Mouse (Mus musculus): ENCODE measurements around the gene Kalrn. TPM values are rescaled to one million over a fixed set of nuclear protein-coding genes. Genes with fewer than 3 reads are reported as not detected.

Kalrn gene
- polyA plus RNA-seq, 1 experiment from 2014 or later: 22.8 TPM

DNA sequence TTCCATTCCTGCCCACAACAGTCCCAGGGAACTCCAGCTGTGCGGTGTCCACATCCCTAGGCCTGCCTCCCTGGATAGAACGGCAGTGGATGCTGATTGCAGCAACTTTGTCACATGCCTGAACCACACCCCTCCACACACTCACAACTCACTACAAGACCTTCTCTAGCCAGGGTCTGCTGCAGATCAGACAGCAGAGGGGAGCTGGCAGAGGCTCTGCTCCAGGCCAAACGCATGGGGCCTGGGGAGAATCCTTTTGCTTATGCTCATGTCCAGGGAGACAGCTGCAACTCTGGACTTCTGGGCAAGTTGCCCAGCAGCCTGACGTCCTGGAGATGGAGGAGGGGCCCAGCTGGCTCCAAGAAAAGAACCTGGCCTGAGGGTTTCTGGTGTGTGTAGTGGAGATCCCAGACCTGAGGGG is 132.3 kb downstream of the Kalrn start:
- peak; percentile 89 for DNase-seq (ENCODE audit: low spot score)
- peaks cover 33% of the 10 kb centered on the region for H3K4me1 ChIP-seq
- no peaks in the 10 kb centered on the region for H3K9me3 ChIP-seq
- H3K4me3 ChIP-seq: no peak overlapping the region
- WGBS: 30% methylated on average over 4 of the region's 4 CpGs
- H3K36me3 ChIP-seq: no peaks in the 10 kb centered on the region
- no peaks in the 10 kb centered on the region for H3K27me3 ChIP-seq (ENCODE audit: insufficient read depth, poor library complexity, severe bottlenecking)
- H3K27ac ChIP-seq: peak overlapping the region; percentile 49; the same call in 1 of the 2 replicates

DNA sequence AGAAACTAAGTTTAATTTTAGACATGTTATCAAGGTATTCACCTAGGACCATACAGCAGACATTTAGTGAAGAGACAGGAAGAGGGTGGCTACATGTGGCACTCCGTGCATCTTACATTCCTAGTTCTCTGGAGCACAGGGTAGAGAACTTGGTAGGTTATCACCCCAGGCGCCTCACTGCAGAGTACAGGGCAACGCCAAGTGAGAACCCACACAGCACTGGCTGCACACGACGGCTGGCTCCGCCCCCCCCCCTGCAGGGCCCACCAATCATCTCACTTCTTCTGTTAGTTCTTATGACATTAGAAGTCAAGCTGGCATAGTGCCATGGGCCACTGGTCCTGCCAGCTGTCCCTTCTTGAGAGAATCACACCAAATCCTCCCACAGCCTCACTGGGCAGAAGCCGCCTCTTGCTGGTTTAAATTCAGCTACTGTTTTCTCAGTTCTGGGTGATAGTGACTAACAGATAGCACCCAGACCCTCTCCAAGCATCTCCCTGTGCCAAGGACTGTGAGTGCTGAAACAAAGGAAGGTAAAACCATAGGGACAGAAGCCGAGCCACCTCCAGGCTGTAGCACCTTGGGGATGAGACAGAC is 133.2 kb downstream of the Kalrn start:
- Histone ChIP-seq H3K9me3 (no peaks in the 10 kb centered on the region), H3K4me1 (peaks cover 33% of the 10 kb centered on the region), H3K4me3 (no peak overlapping the region), H3K27ac (peak overlapping the region; percentile 49; the same call in 1 of the 2 replicates), H3K27me3 (ENCODE audit: insufficient read depth, poor library complexity, severe bottlenecking) (no peaks in the 10 kb centered on the region), H3K36me3 (no peaks in the 10 kb centered on the region)
- DNase-seq (ENCODE audit: low spot score): no peak
- 77% methylated on average over 8 of the region's 8 CpGs for whole genome bisulfite sequencing

DNA sequence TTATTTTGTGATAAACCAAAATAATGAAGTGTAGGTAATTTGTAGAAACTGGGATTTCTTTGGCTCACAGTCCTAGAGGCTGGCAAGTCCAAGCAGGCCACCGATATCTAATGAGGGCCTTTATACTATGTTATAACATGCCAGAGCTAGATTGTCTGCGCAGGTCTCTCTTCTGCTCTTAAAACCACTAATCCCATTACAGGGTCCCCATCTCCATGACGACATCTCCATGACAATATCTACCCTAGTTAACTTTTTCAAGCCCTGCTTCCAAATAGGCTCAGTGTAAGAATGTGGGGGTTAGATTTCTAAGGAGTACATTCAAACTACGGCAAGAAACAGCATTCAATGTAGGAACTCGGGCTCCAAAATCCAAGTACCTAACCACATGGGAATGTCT is 143.2 kb downstream of the Kalrn start:
- Histone ChIP-seq H3K4me1 (peaks cover 17% of the 10 kb centered on the region), H3K36me3 (no peaks in the 10 kb centered on the region), H3K4me3 (no peak overlapping the region), H3K9me3 (no peaks in the 10 kb centered on the region), H3K27ac (no peak overlapping the region), H3K27me3 (ENCODE audit: insufficient read depth, poor library complexity, severe bottlenecking) (no peaks in the 10 kb centered on the region)
- WGBS: 82% methylated on average over 5 of the region's 5 CpGs
- DNase-seq (ENCODE audit: low spot score): no peak

DNA sequence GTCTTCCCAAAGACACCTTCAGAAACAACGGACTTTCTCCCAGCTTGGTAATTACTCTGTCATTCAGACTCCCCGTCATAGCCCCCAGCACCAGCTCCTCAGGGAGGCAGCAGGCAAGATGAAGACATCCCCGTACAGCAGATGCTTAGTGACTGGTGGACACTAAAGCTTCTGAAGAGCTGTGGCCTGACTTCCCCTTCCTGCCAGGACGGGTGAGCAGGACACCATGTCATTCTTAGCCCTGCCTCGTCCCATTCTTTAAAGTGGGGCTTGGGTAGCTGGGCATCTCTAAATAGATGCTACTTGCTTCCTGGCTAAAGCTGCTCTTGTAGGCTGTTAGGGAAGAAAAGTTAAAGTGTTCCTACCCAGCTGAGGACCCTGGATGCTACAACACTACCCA is 145.7 kb downstream of the Kalrn start:
- DNase-seq (ENCODE audit: low spot score): no peak
- Histone ChIP-seq H3K4me1 (peaks cover 22% of the 10 kb centered on the region), H3K27ac (no peak overlapping the region), H3K36me3 (no peaks in the 10 kb centered on the region), H3K9me3 (no peaks in the 10 kb centered on the region), H3K4me3 (no peak overlapping the region), H3K27me3 (ENCODE audit: insufficient read depth, poor library complexity, severe bottlenecking) (no peaks in the 10 kb centered on the region)
- WGBS: 72% methylated on average over 5 of the region's 5 CpGs

DNA sequence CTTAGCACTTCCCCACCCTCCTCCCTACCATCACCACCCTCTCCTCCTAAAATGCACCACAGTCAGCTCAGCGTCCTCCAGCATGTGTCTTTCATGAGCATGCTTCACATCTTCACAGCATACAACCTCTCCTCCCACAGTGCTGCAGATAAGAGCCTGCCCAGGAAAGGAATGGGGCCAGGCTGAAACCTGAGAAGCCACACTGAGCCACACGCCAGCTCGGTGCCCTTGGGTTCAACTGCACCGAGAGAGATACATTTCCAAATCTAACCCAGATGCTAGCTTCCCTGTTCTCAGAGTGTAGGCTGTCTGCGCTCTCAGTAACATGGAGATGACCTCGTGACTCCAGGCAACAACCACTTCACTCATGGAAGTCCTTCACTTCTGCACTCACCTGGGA is 151.9 kb downstream of the Kalrn start:
- peak overlapping the region; percentile 72 for H3K27ac ChIP-seq
- 13% methylated on average over 6 of the region's 6 CpGs for WGBS
- H3K4me3 ChIP-seq: no peak overlapping the region
- no peaks in the 10 kb centered on the region for H3K36me3 ChIP-seq
- peak; percentile 81 for DNase-seq (ENCODE audit: low spot score)
- H3K27me3 ChIP-seq (ENCODE audit: insufficient read depth, poor library complexity, severe bottlenecking): no peaks in the 10 kb centered on the region
- no peaks in the 10 kb centered on the region for H3K9me3 ChIP-seq
- peaks cover 55% of the 10 kb centered on the region for H3K4me1 ChIP-seq

DNA sequence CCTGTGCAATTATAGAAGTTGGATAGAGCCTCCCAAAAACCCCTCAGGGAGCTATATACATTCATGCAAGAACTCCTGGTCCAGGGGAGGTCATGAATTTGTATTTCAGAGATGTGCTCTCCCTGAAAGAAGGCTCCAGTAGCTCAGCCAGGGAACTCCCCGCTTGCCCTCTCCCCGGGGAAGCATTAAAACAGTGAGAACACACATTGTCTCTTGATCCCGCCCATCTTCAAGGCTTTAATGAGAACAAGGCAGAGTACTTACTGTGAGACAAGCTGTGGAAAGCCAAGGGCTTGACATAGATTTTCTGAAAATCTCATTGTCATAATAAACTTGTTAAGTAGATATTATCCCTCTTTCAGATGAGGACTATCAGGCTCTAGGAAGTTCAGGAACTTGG is 155.4 kb downstream of the Kalrn start:
- Histone ChIP-seq H3K36me3 (no peaks in the 10 kb centered on the region; the same call in 1 of the 2 replicates), H3K4me1 (peaks cover 55% of the 10 kb centered on the region), H3K27me3 (ENCODE audit: insufficient read depth, poor library complexity, severe bottlenecking) (no peaks in the 10 kb centered on the region), H3K27ac (no peak overlapping the region), H3K4me3 (no peak overlapping the region), H3K9me3 (no peaks in the 10 kb centered on the region)
- no peak for DNase-seq (ENCODE audit: low spot score)
- 63% methylated on average over 3 of the region's 3 CpGs for WGBS

DNA sequence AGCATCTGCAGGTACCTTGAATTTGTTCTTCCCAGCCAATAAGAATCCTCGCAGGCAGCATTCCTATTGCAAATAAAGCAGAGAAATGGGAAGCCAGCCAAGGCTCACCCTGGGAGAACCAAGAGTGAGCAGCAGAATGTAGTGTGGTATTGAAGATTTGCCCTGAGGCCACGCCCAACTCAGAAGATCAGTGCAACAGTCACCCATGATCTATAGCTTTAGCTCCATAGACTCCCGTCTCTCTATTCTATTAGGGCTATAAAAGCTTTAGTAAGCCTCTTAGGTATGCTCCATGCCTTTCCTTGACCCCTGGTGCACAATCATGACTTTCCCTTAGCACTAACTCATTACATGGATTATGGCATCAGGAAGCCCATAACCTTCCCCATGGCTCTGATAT is 155.9 kb downstream of the Kalrn start:
- DNase-seq (ENCODE audit: low spot score): no peak

DNA sequence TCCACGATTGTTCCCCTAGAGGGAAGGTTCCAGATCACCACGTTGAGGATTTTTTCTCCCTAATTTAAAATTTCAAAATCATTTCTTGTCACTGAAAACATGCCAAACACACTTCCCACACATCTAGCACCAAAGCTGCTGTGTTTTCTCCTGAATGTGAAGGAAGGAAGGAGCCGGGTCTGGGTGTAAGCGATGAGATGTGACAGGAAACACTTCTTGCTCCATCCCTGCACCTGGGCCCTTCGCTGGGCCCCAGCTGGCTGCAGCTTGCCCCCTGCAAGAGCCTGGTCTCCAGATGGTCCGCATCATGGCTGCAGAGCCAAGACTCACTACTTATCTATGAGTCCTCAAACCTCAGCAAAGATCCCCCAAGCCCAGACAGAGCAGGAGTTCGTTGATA is 158.8 kb downstream of the Kalrn start:
- 64% methylated on average over 7 of the region's 7 CpGs for WGBS
- Histone ChIP-seq H3K27ac (no peak overlapping the region), H3K36me3 (no peaks in the 10 kb centered on the region; the same call in 1 of the 2 replicates), H3K4me1 (peaks cover 32% of the 10 kb centered on the region), H3K4me3 (no peak overlapping the region), H3K27me3 (ENCODE audit: insufficient read depth, poor library complexity, severe bottlenecking) (no peaks in the 10 kb centered on the region), H3K9me3 (no peaks in the 10 kb centered on the region)
- no peak for DNase-seq (ENCODE audit: low spot score)

More for the DNA sequence above, 155.9 kb downstream of the Kalrn start:
- WGBS: 79% methylated on average over 3 of the region's 3 CpGs
- Histone ChIP-seq H3K27ac (no peak overlapping the region), H3K27me3 (ENCODE audit: insufficient read depth, poor library complexity, severe bottlenecking) (no peaks in the 10 kb centered on the region), H3K4me1 (peaks cover 56% of the 10 kb centered on the region), H3K9me3 (no peaks in the 10 kb centered on the region), H3K4me3 (no peak overlapping the region), H3K36me3 (no peaks in the 10 kb centered on the region; the same call in 1 of the 2 replicates)

DNA sequence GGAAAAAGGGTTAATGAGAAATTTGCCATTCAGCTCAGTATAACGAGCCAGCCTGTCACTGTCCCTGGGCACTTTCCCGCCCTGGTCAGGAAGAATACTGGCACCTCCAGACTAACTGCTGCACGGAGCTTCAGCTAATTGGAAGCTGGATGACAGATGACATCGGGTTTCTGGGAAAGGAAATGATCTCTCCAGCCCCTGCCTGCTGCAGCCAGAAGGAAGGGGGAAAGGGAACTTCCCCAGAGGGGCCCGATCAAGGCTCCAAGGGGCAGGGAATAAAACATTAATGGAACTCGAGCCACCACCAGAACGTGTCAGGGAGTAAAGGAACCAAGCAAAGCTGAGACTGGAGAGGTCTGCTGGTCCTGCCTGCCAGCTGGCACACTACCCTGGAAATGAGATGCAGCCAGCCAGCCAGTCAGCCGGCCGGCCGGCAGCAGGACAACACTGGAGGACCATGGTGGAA is 159.4 kb downstream of the Kalrn start:
- WGBS: 42% methylated on average over 10 of the region's 10 CpGs
- H3K9me3 ChIP-seq: no peaks in the 10 kb centered on the region
- peaks cover 26% of the 10 kb centered on the region for H3K4me1 ChIP-seq
- no peak for DNase-seq (ENCODE audit: low spot score)
- H3K27me3 ChIP-seq (ENCODE audit: insufficient read depth, poor library complexity, severe bottlenecking): no peaks in the 10 kb centered on the region
- H3K4me3 ChIP-seq: no peak overlapping the region
- peak overlapping the region; percentile 49; the same call in 1 of the 2 replicates for H3K27ac ChIP-seq
- H3K36me3 ChIP-seq: no peaks in the 10 kb centered on the region; the same call in 1 of the 2 replicates

DNA sequence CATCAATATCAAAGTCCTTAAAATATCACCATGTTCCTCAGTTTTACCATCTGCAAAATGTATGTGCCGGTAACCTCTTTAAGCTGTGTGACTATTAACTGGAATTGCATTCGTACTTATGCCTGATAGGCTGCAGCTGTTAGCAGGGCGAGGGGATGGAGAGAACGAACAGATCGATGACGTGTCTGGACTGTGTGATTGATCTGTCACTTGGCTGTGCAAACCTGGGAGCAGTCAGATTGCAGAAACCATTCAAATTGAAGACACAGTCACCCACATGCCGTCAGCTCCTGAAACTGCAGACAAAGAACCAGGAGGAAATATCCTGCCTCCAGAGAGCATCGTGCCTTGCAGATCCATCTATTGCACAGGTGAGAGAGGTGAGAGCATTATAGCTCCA is 166.3 kb downstream of the Kalrn start:
- Histone ChIP-seq H3K4me3 (no peak overlapping the region), H3K4me1 (peaks cover 7% of the 10 kb centered on the region), H3K9me3 (no peaks in the 10 kb centered on the region), H3K27me3 (ENCODE audit: insufficient read depth, poor library complexity, severe bottlenecking) (no peaks in the 10 kb centered on the region), H3K36me3 (no peaks in the 10 kb centered on the region), H3K27ac (no peak overlapping the region)
- DNase-seq (ENCODE audit: low spot score): no peak
- WGBS: 69% methylated on average over 8 of the region's 8 CpGs

DNA sequence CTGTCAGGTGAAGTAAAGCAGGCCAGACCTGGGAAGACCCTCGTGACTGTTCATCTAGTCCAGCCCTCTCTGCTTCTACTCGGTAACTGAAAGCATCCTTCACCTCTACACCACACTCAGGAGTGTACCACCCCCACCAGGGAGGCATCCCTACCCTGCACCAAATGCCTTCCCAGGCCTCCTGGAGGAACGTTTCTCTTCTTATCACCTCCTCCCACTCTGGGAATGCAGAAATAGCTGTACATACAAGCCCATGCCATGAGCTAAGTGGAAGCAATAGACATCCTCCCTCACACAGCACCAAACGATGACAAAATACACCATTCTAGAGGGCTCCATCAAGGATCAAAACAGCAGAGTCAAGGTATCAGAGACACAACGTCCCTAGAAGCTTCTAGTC is 168.2 kb downstream of the Kalrn start:
- peaks cover 7% of the 10 kb centered on the region for H3K4me1 ChIP-seq

DNA sequence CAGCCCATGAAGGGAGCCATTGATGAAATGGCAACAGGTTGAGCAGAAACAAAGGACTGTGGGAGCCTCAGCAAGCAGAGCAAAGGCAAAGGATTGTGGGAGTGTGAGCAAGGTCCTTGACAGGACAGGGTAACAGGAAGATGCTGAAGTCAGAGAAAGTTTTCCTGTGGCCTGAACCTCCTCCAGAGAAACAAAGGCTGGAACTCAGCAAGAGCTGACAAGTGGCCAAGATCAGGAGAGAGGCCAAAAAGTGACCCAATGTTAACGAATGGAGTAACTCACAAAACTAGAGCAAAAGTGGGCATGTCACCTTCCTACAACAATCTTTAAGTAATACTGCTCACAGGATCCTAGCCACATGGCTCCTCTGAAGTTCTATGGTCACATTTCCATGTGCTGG is 172.1 kb downstream of the Kalrn start:
- no peak for DNase-seq (ENCODE audit: low spot score)
- WGBS: 84% methylated on average over 1 of the region's 1 CpGs
- H3K4me1 ChIP-seq: peaks cover 7% of the 10 kb centered on the region

More for the DNA sequence above, 168.2 kb downstream of the Kalrn start:
- Histone ChIP-seq H3K27me3 (ENCODE audit: insufficient read depth, poor library complexity, severe bottlenecking) (no peaks in the 10 kb centered on the region), H3K4me3 (no peak overlapping the region), H3K27ac (no peak overlapping the region), H3K9me3 (no peaks in the 10 kb centered on the region), H3K36me3 (no peaks in the 10 kb centered on the region)
- 36% methylated on average over 5 of the region's 5 CpGs for WGBS
- DNase-seq (ENCODE audit: low spot score): no peak

DNA sequence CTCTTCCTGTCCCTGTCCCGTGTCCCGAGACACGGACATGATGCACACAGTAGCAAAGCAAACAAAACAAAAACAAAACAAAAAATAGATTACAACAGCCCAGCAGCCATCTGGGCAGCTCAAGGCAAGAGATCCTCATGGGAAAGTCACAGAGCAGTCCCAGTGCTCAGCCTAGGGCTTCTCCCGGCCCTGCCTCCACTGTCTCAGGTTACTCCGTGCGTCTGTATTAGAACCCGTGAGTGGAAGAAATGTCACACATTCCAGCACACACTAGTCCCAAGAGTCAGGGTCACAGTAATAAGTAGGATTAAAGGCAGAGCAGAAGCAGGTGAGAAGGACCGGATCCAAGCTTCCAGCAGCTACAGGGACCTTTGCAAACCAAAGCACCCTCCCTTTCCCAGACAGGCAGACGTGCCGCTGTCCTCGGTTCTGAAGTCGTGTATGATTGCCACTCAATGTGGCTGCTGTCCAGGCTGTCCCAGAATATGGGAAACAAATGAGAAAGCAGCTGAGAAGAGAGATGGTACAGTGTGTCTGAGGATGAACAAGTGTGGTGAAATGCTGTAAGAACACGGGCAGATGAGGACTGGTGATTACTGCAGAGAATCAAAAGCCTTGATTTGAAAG is 173.1 kb downstream of the Kalrn start:
- H3K36me3 ChIP-seq: no peaks in the 10 kb centered on the region
- WGBS: 44% methylated on average over 13 of the region's 13 CpGs
- peak; percentile 81 for DNase-seq (ENCODE audit: low spot score)

More for the DNA sequence above, 172.1 kb downstream of the Kalrn start:
- Histone ChIP-seq H3K27ac (no peak overlapping the region), H3K36me3 (no peaks in the 10 kb centered on the region), H3K4me3 (no peak overlapping the region), H3K9me3 (no peaks in the 10 kb centered on the region), H3K27me3 (ENCODE audit: insufficient read depth, poor library complexity, severe bottlenecking) (no peaks in the 10 kb centered on the region)

More for the DNA sequence above, 173.1 kb downstream of the Kalrn start:
- Histone ChIP-seq H3K27me3 (ENCODE audit: insufficient read depth, poor library complexity, severe bottlenecking) (no peaks in the 10 kb centered on the region), H3K27ac (no peak overlapping the region), H3K4me3 (no peak overlapping the region), H3K4me1 (peaks cover 3% of the 10 kb centered on the region), H3K9me3 (no peaks in the 10 kb centered on the region)

Data from heart, embryonic 10.5 days (tissue).